Mouse (Mus musculus) gastrocnemius, postnatal 4 days (tissue): ENCODE data around the gene Tdrd7. TPM values are rescaled to one million over a fixed set of nuclear protein-coding genes. Genes with fewer than 3 reads are reported as not detected.
A peak's percentile ranks its signal among the peaks of the same experiment; 100 is the strongest.

Source experiments
- DNase-seq, 2 experiments: peaks; one replicate each; pipeline ENCODE4 v3.0.0; 2021 to 2022; ENCODE audit warnings: low spot score in 2 of 2, mixed read lengths in 2 of 2
- total RNA-seq, 2 experiments: library from RNA; stranded (reverse); gene quantifications; 2 replicates each; pipeline ENCODE4 v1.2.3; 2021

Gene Tdrd7
- total RNA-seq, 2 experiments from 2014 or later: 18.9 to 19.0 TPM

- DNase-seq: no peak
Observed at GRCm38 (mm10) chr4:46040594-46041192, 75.6 kb downstream of the Tdrd7 start.

GRCm38 (mm10) chr4:46041761-46042504, 76.8 kb downstream of the Tdrd7 start:
- no peak for DNase-seq

- DNase-seq: no peak
Observed at GRCm38 (mm10) chr4:46042505-46042850, 77.3 kb downstream of the Tdrd7 start.

GRCm38 (mm10) chr4:46043361-46043760, 78.2 kb downstream of the Tdrd7 start:
- no peak for DNase-seq

- DNase-seq: no peak
Observed at GRCm38 (mm10) chr4:46047971-46048370, 82.8 kb downstream of the Tdrd7 start.

- DNase-seq: no peak
Observed at GRCm38 (mm10) chr4:46048418-46048817, 83.3 kb downstream of the Tdrd7 start.

- DNase-seq: no peak
Observed at GRCm38 (mm10) chr4:46053323-46054107, 88.4 kb downstream of the Tdrd7 start.

- DNase-seq: no peak
Observed at GRCm38 (mm10) chr4:46056163-46056562, 91.0 kb downstream of the Tdrd7 start.

GRCm38 (mm10) chr4:46061259-46061962, 96.3 kb downstream of the Tdrd7 start:
- DNase-seq: no peak

GRCm38 (mm10) chr4:46063841-46064240, 98.7 kb downstream of the Tdrd7 start:
- DNase-seq: no peak

GRCm38 (mm10) chr4:46064263-46064662, 99.1 kb downstream of the Tdrd7 start:
- DNase-seq: no peak

GRCm38 (mm10) chr4:46064961-46065360, 99.8 kb downstream of the Tdrd7 start:
- no peak for DNase-seq

- no peak for DNase-seq
Observed at GRCm38 (mm10) chr4:46065695-46066340, 100.7 kb downstream of the Tdrd7 start.

GRCm38 (mm10) chr4:46068060-46068459, 102.9 kb downstream of the Tdrd7 start:
- no peak for DNase-seq

- DNase-seq: no peak
Observed at GRCm38 (mm10) chr4:46068573-46068972, 103.4 kb downstream of the Tdrd7 start.

- no peak for DNase-seq
Observed at GRCm38 (mm10) chr4:46069851-46070482, 104.8 kb downstream of the Tdrd7 start.

GRCm38 (mm10) chr4:46072631-46073030, 107.5 kb downstream of the Tdrd7 start:
- DNase-seq: no peak

GRCm38 (mm10) chr4:46073736-46074135, 108.6 kb downstream of the Tdrd7 start:
- DNase-seq: peak in 1 of 2 experiments; percentile 41

- no peak for DNase-seq
Observed at GRCm38 (mm10) chr4:46075664-46076063, 110.5 kb downstream of the Tdrd7 start.

GRCm38 (mm10) chr4:46076892-46077291, 111.8 kb downstream of the Tdrd7 start:
- no peak for DNase-seq
